Mouse (Mus musculus) MEL (cell line): ENCODE results near the gene Stk32b. TPM values are rescaled to one million over a fixed set of nuclear protein-coding genes. Genes with fewer than 3 reads are reported as not detected.

Source experiments
- DNase-seq: peaks from one replicate; pipeline ENCODE4 v3.0.0; 2011; ENCODE audit warnings: low read depth, low spot score
- H3K27ac ChIP-seq: 2 replicates; pipeline ENCODE4 v1.5.1; 2012; ENCODE audit warnings: low read depth, mild to moderate bottlenecking, control low read depth, low read length, moderate library complexity; ENCODE audit not compliant: control insufficient read depth
- H3K27me3 ChIP-seq, 2 experiments: fragments of 150-350 bp in 1 of 2; sonication (generic) in 1 of 2; 2 replicates each; pipeline ENCODE4 v1.6.1; 2012; ENCODE audit warnings: low read length in 2 of 2, mild to moderate bottlenecking in 2 of 2, improper control_type of control experiment in 1 of 2, moderate library complexity in 1 of 2; ENCODE audit not compliant: insufficient read depth in 2 of 2, control insufficient read depth in 1 of 2
- H3K36me3 ChIP-seq, 2 experiments: 2 replicates each; pipeline ENCODE4 v1.6.1; 2012 to 2014; ENCODE audit warnings: low read length in 2 of 2, improper control_type of control experiment in 1 of 2, inconsistent platforms in 1 of 2, mild to moderate bottlenecking in 1 of 2; ENCODE audit not compliant: insufficient read depth in 2 of 2, control insufficient read depth in 1 of 2
- H3K4me1 ChIP-seq, 2 experiments: fragments of 150-350 bp in 1 of 2; sonication (generic) in 1 of 2; 2 replicates each; pipeline ENCODE4 v1.6.1; 2012; ENCODE audit warnings: low read length in 2 of 2, improper control_type of control experiment in 1 of 2, mild to moderate bottlenecking in 1 of 2; ENCODE audit not compliant: insufficient read depth in 2 of 2, control insufficient read depth in 1 of 2
- H3K4me3 ChIP-seq, 2 experiments: fragments of 150-350 bp in 1 of 2; sonication (generic) in 1 of 2; 2 replicates each; pipeline ENCODE4 v1.5.1; 2012; ENCODE audit warnings: low read depth in 2 of 2, low read length in 2 of 2, mild to moderate bottlenecking in 2 of 2, moderate library complexity in 2 of 2, control low read depth in 1 of 2, improper control_type of control experiment in 1 of 2; ENCODE audit not compliant: control insufficient read depth in 1 of 2, insufficient read depth in 1 of 2
- H3K79me2 ChIP-seq: 2 replicates; pipeline ENCODE4 v1.6.1; 2012; ENCODE audit warnings: mild to moderate bottlenecking, low read length, moderate library complexity; ENCODE audit not compliant: control insufficient read depth, poor library complexity, insufficient read depth
- H3K9ac ChIP-seq: 2 replicates; pipeline ENCODE4 v1.6.1; 2012; ENCODE audit warnings: low read depth, mild to moderate bottlenecking, control low read depth, low read length, moderate library complexity; ENCODE audit not compliant: control insufficient read depth, poor library complexity, severe bottlenecking
- H3K9me3 ChIP-seq: fragments of 150-350 bp; sonication (generic); replicated peaks from 2 replicates; pipeline ENCODE4 v1.6.1; 2012; ENCODE audit warnings: mild to moderate bottlenecking, low read length, improper control_type of control experiment, moderate library complexity; ENCODE audit not compliant: insufficient read depth
- BHLHE40 ChIP-seq: IDR thresholded peaks from 2 replicates; pipeline ENCODE4 v1.6.1; 2012; ENCODE audit warnings: low read depth, mild to moderate bottlenecking, inconsistent platforms, low read length, improper control_type of control experiment, borderline replicate concordance
- CHD2 ChIP-seq: IDR thresholded peaks from 2 replicates; pipeline ENCODE4 v1.6.1; 2011; ENCODE audit warnings: low read length, improper control_type of control experiment
- ELF1 ChIP-seq: IDR thresholded peaks from 2 replicates; pipeline ENCODE4 v1.6.1; 2014; ENCODE audit warnings: low read depth, mild to moderate bottlenecking, inconsistent platforms, low read length, improper control_type of control experiment, moderate library complexity
- GABPA ChIP-seq: IDR thresholded peaks from 2 replicates; pipeline ENCODE4 v1.6.1; 2012; ENCODE audit warnings: low read depth, mild to moderate bottlenecking, inconsistent platforms, low read length, improper control_type of control experiment, moderate library complexity
- GATA1 ChIP-seq: IDR thresholded peaks from 2 replicates; pipeline ENCODE4 v1.6.1; 2011; ENCODE audit warnings: low read depth, low read length, improper control_type of control experiment
- HCFC1 ChIP-seq: IDR thresholded peaks from 2 replicates; pipeline ENCODE4 v1.6.1; 2012; ENCODE audit warnings: low read depth, mild to moderate bottlenecking, inconsistent platforms, low read length, improper control_type of control experiment, moderate library complexity
- JUND ChIP-seq: IDR thresholded peaks from 2 replicates; pipeline ENCODE4 v1.6.1; 2011; ENCODE audit warnings: low read depth, mild to moderate bottlenecking, improper control_type of control experiment, low read length
- MAX ChIP-seq: IDR thresholded peaks from 2 replicates; pipeline ENCODE4 v1.6.1; 2011; ENCODE audit warnings: low read length, improper control_type of control experiment
- MAZ ChIP-seq: IDR thresholded peaks from 2 replicates; pipeline ENCODE4 v1.6.1; 2012; ENCODE audit warnings: low read depth, mild to moderate bottlenecking, inconsistent platforms, low read length, improper control_type of control experiment
- MEF2A ChIP-seq: IDR thresholded peaks from 2 replicates; pipeline ENCODE4 v1.6.1; 2014; ENCODE audit warnings: low read depth, mild to moderate bottlenecking, inconsistent platforms, low read length, improper control_type of control experiment; ENCODE audit not compliant: poor library complexity, insufficient replicate concordance, severe bottlenecking; ENCODE audit errors: extremely low read depth
- MXI1 ChIP-seq: IDR thresholded peaks from 2 replicates; pipeline ENCODE4 v1.6.1; 2011; ENCODE audit warnings: mild to moderate bottlenecking, low read depth, low read length, improper control_type of control experiment
- MYB ChIP-seq: IDR thresholded peaks from 2 replicates; pipeline ENCODE4 v1.6.1; 2011; ENCODE audit warnings: mild to moderate bottlenecking, low read depth, low read length, improper control_type of control experiment
- MYC ChIP-seq: IDR thresholded peaks from 2 replicates; pipeline ENCODE4 v1.6.1; 2011; ENCODE audit warnings: low read depth, mild to moderate bottlenecking, low read length, improper control_type of control experiment, moderate library complexity
- NRF1 ChIP-seq: IDR thresholded peaks from 2 replicates; pipeline ENCODE4 v1.6.1; 2014; ENCODE audit warnings: low read depth, mild to moderate bottlenecking, inconsistent platforms, low read length, improper control_type of control experiment, moderate library complexity; ENCODE audit not compliant: poor library complexity, insufficient read depth, severe bottlenecking
- RCOR1 ChIP-seq: IDR thresholded peaks from 2 replicates; pipeline ENCODE4 v1.6.1; 2012; ENCODE audit warnings: low read depth, mild to moderate bottlenecking, inconsistent platforms, low read length, improper control_type of control experiment
- SIN3A ChIP-seq: IDR thresholded peaks from 2 replicates; pipeline ENCODE4 v1.6.1; 2012; ENCODE audit warnings: low read length, improper control_type of control experiment, inconsistent platforms
- SMC3 ChIP-seq: IDR thresholded peaks from 2 replicates; pipeline ENCODE4 v1.6.1; 2011; ENCODE audit warnings: low read depth, low read length, improper control_type of control experiment
- UBTF ChIP-seq: IDR thresholded peaks from 2 replicates; pipeline ENCODE4 v1.6.1; 2012; ENCODE audit warnings: low read depth, mild to moderate bottlenecking, inconsistent platforms, low read length, improper control_type of control experiment, moderate library complexity, borderline replicate concordance; ENCODE audit not compliant: insufficient read depth
- ZKSCAN1 ChIP-seq: IDR thresholded peaks from 2 replicates; pipeline ENCODE4 v1.6.1; 2012; ENCODE audit warnings: low read depth, mild to moderate bottlenecking, inconsistent platforms, low read length, improper control_type of control experiment, moderate library complexity
- polyA plus RNA-seq, 2 experiments: library from polyadenylated mRNA; stranded (reverse) in 1 of 2; unstranded in 1 of 2; fragments of >175 nt in 1 of 2; fragments of >200 nt in 1 of 2; gene quantifications; 2 replicates each; pipeline versions ENCODE4 v1.2.1 to v1.2.4; 2012; ENCODE audit warnings: low replicate concordance in 2 of 2, low read depth in 1 of 2; ENCODE audit not compliant: insufficient read length in 2 of 2, insufficient read depth in 1 of 2, missing spikeins in 1 of 2
- total RNA-seq: library from RNA; depleted of rRNA; stranded (reverse); fragments of 300-350 nt; gene quantifications from 2 replicates; pipeline ENCODE4 v1.2.3, GENCODE M21; 2012

Gene Stk32b
- total and polyA plus RNA-seq, 3 experiments, result not detected

- Histone ChIP-seq H3K9ac (no peak overlapping the region), H3K9me3 (no peaks in the 10 kb centered on the region), H3K27me3 (no peaks in the 10 kb centered on the region), H3K4me1 (no peaks in the 10 kb centered on the region), H3K27ac (no peak overlapping the region), H3K36me3 (no peaks in the 10 kb centered on the region), H3K4me3 (no peak overlapping the region), H3K79me2 (no peaks in the 10 kb centered on the region)
- TF ChIP-seq BHLHE40 (no peak), RCOR1 (no peak), MYB (no peak), CHD2 (no peak)
- DNase-seq, result no peak
Observed at GRCm38 (mm10) chr5:37736213-37736612, 19.2 kb upstream of the Stk32b start.

DNA sequence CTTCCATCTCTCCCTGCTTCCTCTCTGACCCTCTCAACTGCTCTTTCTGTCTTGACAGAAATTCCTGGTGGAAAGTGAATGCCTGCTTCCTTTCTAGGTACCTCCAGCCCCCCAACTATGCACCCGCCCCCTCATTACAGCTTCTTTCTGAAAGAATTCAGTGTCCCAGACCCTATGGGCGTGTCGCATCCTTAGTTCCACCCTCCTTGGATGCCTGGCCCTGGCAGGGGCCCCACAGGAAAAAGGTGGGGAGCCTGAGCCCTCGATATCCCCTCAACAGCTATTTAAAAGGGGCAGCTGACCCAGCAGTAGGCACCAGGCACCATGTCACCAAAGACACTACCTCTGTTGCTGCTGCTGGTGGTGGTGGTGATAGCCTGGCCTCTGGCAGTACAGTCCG lies 18.3 kb upstream of the Stk32b start, which contains the start of gene Cytl1:
Gene Cytl1 (plus strand): TSS at position 296 of the 400 bp plus-strand sequence.
- no peak for DNase-seq
- Histone ChIP-seq H3K79me2 (no peaks in the 10 kb centered on the region), H3K27ac (no peak within 1 kb of the TSS), H3K27me3 (no peaks in the 10 kb centered on the region), H3K36me3 (no peaks in the 10 kb centered on the region), H3K9ac (no peak within 1 kb of the TSS), H3K4me1 (no peaks in the 10 kb centered on the region), H3K4me3 (no peak within 1 kb of the TSS), H3K9me3 (no peaks in the 10 kb centered on the region)
- TF ChIP-seq GATA1 (no peak), MXI1 (no peak), HCFC1 (no peak), CHD2 (no peak), NRF1 (no peak), MAX (no peak), SMC3 (no peak), JUND (no peak), SIN3A (no peak), GABPA (no peak), ZKSCAN1 (no peak), UBTF (no peak), MYC (no peak), BHLHE40 (no peak), ELF1 (no peak)

- Histone ChIP-seq H3K9me3 (no peaks in the 10 kb centered on the region), H3K27me3 (no peaks in the 10 kb centered on the region), H3K4me3 (no peak overlapping the region), H3K4me1 (no peaks in the 10 kb centered on the region), H3K79me2 (no peaks in the 10 kb centered on the region), H3K27ac (no peak overlapping the region), H3K36me3 (no peaks in the 10 kb centered on the region), H3K9ac (no peak overlapping the region)
- no peak for DNase-seq
- TF ChIP-seq MEF2A (no peak), SIN3A (no peak), MAZ (no peak)
Observed at GRCm38 (mm10) chr5:37730781-37731180, 13.8 kb upstream of the Stk32b start.
